Mouse (Mus musculus): ENCODE results near the gene Phf11d.

DNA sequence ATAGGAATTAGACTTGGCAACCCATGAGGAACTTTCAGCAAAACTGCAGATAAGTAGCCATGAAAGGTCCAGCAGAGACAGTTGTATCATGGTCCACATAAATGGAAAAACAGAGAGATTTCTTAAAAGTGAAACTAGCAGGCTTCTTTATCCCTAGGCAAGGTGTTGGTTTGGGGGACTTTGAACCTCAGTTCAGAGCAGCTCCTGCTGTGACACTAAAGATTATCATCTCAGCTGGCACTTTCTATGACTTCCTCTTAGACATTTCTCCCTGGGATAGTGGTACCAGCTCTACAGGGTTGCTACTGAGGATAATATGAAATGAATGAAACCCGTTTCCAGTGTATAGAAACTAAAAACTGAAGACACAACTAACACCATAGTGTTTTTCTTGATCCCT, 24.3 kb upstream of the Phf11d start:
- TF ChIP-seq CTCF (conservative IDR thresholded peaks at IDR 0.05; ENCODE audit: insufficient read depth, insufficient read length, low read depth, low read length) = no peak
- no peak for TF ChIP-seq POLR2A (IDR thresholded peaks at IDR 0.05; ENCODE audit: low read depth, low read length)

Data from kidney, adult 2 months (tissue).